Mouse (Mus musculus) stomach, postnatal 0 days (tissue): ENCODE results near the gene Bnc2.

Experiments used
- CTCF ChIP-seq: IDR thresholded peaks from 2 replicates; pipeline ENCODE4 v1.5.1; 2016; ENCODE audit warnings: antibody characterized with exemption, low read depth, mild to moderate bottlenecking, moderate library complexity
- EP300 ChIP-seq: optimal IDR thresholded peaks from 2 replicates; pipeline ENCODE3; 2016; ENCODE audit warnings: antibody characterized with exemption

DNA sequence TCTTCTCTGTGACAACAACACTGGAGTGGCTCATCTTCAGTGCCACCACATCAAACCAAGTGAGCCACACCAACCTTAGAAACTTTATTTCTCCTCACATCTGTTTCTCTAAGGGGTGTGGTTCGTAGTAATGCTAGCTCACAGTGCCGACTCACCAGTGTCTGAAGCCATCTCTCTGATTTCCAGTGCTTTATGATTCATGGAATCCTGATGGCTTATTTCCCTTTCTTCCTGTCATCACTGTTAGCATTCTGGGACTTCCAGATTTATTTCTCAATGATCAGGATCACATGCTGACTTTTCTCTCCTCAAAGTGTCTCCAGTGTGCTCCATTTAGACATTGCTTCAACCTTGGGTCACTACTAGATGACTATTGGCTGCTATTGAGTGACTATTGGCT lies 443.8 kb downstream of the Bnc2 start:
- TF ChIP-seq CTCF = no peak
- TF ChIP-seq EP300 = no peak
